In genomic region chr5:92823495-92823894, GRCm38 (mm10) we compare ENCODE assay signal across 8 mouse cellular contexts.
"Had no signal": no experiment of that assay in that cellular context is flagged by ENCODE, and none has a peak within 500 bp of the region (broad histone marks: within the 10 kb centered on the region; RNA-seq: fewer than 3 reads in every experiment).

No protein-coding gene starts in this region.

- H3K27me3 ChIP-seq: limb, embryonic 15.5 days; midbrain, embryonic 13.5 days had no signal

- H3K9ac ChIP-seq: limb, embryonic 15.5 days; liver, embryonic 14.5 days; midbrain, embryonic 13.5 days had no signal

- ATAC-seq: midbrain, embryonic 13.5 days had no signal

- H3K4me3 ChIP-seq: limb, embryonic 15.5 days; midbrain, embryonic 13.5 days had no signal

- H3K9me3 ChIP-seq: limb, embryonic 15.5 days; midbrain, embryonic 13.5 days had no signal

- H3K4me2 ChIP-seq: limb, embryonic 15.5 days; midbrain, embryonic 13.5 days had no signal

- H3K4me1 ChIP-seq: midbrain, embryonic 13.5 days had no signal

- H3K36me3 ChIP-seq: limb, embryonic 15.5 days; midbrain, embryonic 13.5 days had no signal

- DNase-seq: layer of hippocampus, adult 9-11 months; layer of hippocampus, postnatal 36 days; lung, adult 18-20 months; right cerebral cortex, postnatal 14 days; thymus, postnatal 4 days had no signal

- H3K27ac ChIP-seq: limb, embryonic 15.5 days; liver, embryonic 14.5 days; midbrain, embryonic 13.5 days had no signal
